Mouse (Mus musculus): ENCODE measurements around the gene Plaur.

Gene Plaur

DNA sequence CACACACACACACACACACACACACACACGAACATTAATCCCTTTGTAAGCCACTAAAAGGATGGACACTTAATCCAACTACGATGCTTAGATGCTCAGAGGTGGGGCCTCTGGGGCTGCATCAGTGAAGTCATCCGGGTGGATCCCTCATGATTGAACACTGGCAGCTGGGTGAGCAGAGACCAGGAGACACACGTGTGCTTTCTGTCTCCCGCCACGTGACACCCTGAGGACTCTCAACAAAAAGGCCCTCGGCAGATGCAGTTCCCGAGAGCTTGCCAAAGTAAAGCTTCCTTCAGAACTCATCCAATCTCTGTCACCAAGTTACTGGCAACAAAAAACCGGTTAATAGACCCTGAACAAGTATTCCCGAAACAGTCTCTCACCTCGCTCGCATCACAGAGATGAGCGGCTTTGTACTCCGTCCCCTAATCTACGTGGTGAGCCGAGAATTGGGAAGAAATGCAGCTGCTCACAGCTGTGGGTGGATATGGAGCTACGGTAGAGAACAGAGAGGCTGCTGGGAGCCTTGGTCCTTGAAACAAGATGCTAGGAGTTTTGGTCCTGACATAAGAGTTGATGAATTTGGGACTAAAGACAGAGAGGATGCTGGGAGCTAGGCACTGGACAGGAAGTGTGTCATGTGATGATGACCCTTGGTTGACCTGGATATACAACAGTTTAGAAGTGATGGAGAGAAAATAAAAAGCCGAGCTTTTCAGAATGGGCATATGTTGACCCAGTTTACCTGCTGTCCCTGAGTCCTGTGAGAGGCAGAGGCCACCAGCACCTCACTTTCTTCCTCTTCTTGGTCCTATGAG lies 18.0 kb downstream of the Plaur start:
- no peak for DNase-seq

DNA sequence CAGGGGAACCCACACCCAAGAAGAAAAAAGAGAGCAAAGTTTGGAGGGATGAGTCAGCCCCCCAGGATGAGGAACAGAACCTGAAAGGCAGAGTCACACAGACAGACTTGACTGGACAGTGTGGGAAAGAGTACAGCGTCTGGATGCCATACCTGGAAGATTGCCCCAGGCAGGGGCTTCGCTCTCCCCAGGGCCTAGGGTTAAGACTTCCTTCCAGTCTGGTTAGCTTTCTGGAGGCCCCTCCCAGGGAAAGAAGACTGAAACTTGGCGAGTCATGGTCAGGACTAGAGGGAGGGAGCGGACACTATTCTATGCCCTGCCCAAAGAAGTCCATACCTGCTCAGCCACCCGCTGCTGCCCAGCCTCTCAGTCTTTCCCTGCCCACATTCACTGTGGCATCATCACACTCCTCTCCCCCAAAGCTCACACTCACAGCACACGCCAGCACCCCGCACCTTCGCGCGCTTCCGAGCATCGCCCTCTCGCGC lies 18.7 kb downstream of the Plaur start:
- DNase-seq = peak; percentile 20 to 28

DNA sequence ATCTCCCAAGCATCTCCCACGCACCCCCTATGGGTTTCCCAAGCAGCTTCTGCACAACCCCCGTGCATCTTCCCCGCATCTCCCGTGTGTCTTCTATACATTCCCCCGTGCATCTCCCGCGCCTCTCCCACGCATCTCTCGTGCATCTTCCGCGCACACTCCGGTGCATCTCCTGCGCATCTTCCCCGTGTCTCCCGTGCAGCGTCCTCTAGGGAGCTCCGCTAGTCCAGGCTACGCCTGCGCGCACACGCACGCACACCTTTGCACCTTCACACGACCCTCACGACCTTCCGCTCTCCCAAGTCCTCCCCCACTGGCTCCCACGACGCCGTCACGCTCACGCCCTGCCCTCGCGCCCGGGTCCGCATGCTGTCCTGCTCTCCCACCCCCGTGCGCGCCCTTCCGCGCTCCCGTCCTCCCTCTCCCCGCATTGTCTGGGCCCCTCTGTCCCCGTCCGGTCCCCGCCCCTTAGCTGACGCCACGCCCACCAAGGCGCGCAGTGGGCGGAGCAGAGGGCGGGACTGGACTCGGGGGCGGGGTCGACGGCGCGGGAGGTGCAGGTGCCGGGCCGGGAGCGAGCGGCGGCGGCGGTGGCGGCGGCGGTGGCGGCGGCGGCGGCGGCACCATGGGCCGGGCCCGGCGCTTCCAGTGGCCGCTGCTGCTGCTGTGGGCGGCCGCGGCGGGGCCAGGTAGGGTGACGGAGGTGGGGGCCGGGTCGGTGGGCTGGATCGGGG lies 19.4 kb downstream of the Plaur start, which contains the start of gene Cadm4:
Gene Cadm4 (plus strand): TSS at position 550 of the 734 bp plus-strand sequence.
- peak; percentile 91 to 92 for DNase-seq

DNA sequence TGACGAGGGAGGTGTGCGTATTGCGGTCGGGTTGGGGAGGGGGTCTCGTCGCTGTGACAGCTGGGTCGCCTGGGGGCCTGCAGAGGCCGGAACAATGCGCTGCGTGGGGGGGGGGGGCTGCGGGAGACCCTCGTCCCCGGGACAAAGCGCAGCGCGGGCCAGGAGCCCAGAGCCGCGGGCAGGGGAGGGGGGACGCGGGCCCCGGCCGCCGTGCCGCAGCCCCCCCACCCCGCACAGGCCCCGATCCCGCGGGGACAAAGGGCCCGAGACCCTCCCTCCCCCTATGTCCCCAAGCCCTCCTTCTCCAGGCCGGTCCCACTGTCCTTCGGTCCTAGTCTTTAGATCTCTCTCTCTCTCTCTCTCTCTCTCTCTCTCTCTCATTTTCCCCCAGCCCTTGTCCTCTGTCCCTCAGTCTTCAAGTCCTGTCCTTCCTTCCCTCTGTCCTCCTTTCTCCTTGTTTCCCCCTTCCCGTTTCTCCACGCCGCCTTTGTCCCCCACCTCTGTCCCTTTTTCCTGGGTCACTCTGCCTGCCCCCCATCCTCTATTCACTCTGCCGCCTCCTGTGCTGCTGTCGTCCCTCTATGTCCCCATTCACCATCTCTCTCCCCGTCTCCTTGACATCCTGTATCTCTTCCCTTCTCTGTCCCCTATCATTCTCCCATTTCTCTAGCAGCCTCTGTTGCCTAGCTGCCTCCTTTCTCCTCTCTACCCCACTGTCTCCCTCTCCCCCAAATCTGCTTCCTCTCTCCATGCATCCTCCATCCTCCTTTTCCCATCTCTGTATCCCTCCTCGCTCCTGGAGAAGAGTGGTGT lies 20.1 kb downstream of the Plaur start:
- DNase-seq = peak in 1 of 2 experiments; percentile 2

DNA sequence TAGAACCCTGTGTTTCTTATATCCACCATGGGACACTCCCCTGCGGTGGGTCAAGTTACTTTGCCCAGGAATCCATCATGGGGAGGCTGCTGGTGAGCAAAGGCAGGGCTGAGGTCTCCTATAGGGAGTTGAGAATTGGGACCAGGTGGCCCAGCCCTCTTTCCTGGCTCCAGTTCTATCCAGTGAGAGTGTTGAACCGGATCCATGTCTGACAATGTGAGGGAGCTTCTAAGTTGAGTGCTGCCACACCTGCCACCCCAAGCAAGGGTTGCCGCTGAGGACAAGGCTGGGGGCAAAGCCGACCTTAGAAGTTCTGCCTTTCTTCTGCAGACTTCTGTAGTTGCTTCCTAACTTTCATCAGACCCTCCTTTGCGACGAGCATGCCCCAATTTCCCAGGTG lies 21.0 kb downstream of the Plaur start:
- peak in 1 of 2 experiments; percentile 8 for DNase-seq

DNA sequence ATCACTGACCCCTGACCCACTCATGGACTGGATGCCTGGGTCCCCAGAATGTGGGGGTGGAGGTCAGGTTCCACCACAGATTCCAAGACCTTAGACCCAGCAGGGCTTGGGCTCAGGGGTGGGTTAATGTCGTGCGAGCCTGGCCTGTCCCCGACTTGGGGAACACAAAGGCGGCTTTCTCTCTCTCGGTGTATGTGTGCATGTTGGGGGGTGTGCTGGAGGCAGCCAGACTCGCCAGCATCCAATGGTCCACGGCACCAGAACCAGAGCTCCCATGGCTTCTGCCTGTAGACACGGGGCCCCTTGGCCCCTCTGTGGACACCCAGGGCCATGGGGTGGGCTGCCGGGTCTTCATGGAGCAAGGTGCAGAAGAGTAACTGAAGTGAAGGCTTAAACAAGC lies 23.2 kb downstream of the Plaur start:
- DNase-seq = no peak

DNA sequence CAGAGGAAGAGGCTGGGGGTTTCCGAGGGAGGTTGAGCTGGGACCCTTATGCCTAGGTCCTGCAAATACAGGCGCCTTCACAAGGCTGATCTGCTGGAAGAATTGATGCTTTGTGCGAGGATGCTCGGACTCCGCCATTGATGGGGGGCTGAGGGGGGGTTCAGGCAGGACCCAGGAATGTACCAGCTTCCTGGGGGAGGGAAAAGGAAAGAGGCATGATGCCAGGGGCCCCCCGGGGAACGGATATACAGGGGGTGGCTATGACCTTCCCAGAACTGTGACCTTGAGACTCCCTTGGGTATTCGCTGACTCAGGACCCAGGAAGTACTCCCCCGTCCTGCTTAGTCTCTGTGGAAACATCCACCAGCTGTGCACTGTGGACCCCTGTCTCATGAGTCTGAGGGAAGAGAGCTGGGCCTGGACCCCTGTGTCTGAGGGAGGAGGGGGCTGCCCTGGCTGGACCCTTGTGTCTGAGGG lies 24.4 kb downstream of the Plaur start:
- peak in 1 of 2 experiments; percentile 0 for DNase-seq

DNA sequence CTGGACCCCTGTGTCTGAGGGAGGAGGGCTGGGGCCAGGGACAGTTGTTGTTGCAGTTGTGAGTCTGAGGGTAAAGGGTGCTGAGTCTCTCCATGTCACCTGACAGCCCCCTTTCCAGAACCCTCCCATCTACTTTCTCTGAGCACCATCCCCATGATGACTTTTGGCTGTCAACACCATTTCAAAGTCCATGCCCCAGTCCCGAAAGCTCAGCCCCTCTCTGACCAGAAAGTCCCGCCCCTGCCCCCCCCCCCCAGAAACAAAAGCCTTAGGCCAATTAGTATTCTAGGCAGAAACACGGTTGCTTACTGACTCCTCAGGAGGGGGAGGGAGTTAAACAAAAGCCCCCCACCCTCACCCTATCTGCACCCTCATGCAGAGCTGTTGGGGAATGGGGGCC lies 25.1 kb downstream of the Plaur start:
- DNase-seq = no peak

DNA sequence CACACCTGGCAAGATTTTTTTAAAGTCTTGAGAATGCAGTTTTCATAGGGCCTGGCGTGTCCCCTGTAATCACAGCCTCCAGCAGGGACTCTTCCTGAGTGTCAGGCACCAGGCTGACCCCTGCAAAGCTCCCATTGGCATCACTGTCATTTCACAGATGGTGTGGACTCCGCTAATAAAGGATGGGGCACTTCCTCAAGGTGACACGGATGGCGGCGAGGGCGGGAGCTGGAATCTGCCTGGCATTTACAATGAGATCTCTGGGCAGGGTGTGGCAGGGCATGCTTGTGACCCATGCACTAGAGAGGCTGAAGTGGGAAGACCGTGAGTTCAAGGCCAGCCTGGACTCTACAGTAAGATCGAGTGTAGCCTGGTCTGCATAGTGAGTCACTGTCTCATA lies 26.0 kb downstream of the Plaur start:
- DNase-seq = no peak

DNA sequence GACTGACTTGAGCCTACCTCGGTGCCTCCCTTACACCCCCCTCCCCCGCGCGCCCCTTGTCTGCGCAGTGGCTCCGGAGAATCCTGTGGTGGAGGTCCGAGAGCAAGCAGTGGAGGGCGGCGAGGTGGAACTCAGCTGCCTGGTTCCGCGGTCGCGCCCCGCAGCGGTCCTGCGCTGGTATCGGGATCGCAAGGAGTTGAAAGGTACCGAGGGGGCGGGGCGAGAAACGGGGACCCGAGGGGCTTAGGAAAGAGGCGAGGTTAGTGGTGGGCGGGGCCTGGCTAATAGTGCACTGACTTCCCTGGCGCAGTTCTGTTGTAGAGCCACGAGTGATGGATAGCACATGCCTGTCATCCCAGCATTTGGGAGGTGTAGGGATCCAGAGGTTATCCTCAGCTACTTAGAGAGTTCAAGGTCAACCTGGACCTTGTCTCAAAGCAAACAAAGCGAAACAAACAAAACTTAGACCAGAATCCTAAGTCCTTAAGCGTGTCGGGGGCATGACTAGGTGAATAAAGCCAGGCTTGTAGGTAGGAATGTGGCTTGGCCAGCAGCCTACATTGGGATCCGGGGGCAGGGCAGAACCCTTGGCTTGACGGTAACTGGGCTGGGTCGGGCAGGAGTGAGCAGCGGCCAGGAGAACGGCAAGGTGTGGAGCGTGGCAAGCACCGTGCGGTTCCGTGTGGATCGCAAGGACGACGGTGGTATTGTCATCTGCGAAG lies 37.7 kb downstream of the Plaur start:
- DNase-seq = peak; percentile 35

DNA sequence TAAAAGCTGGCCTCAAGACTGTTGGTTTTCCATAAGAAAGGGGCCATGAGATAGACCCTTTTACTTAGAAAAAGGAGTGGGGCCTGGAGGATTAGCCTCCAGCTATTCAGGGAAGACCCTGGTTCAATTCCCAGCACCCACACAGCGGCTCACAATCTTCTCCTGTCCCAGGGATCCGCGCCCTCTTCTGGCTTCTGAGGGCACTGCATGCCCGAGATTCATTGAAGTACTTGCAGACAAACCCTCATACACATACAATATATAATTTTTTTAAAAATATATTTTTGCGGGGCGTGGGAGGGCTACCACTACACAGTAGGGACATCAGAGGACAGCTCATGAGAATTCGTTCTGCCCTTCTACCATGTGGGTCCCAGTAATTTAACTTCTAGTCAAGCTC lies 38.6 kb downstream of the Plaur start:
- peak; percentile 72 for DNase-seq

DNA sequence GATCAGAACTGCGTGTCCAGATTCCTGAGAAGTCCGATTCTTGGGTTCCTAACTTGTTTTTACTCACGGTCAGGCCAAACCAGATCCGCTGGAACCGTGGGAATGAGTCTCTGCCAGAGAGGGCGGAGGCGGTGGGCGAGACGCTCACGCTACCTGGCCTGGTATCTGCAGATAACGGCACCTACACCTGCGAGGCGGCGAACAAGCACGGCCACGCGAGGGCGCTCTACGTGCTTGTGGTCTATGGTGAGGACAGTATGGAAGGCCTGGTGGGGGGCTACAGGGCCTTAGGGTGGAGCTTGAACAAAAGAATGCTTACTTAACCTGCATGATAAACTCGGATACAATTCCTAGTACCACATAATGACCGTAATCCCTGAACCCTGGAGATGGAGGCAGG lies 39.2 kb downstream of the Plaur start:
- DNase-seq = peak; percentile 55 to 58

DNA sequence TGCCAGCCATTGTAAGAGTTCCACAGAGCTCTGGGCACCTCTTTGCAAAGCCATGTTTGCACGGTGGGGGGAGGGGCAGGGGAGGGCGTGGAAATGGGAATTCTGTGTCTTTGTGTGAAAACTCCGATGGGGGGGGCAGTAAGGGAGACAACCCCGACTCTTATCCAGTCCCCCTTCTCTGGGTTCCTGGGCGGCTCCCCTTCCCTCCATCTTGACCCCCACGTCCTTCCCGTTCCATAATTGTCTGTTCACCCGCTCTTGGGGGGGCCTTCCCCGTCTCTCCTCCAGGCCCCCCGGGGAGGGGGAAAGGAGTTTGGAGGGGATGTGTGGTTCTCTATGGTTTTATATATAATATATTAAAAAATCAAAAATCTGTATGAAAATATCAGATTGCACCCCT lies 41.7 kb downstream of the Plaur start:
- no peak for DNase-seq

DNA sequence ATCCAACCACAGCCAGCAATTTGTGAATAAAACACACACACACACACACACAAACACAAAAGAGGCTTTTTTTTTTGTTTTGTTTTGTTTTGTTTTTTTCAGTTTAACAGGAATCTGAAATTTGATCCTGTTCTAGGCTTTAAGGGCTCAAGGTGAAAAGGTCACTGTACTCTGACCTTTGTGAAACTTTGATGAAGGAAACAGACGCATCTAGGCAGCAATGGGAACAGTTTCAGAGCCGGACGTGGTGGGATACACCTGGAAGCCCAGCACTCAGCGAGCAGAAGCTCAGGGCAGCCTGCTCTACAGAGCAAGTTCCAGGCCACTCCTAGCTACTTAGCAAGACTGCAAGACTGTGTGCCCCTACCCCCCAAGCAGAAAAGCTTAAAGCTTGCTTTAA lies 42.6 kb downstream of the Plaur start:
- DNase-seq = no peak

DNA sequence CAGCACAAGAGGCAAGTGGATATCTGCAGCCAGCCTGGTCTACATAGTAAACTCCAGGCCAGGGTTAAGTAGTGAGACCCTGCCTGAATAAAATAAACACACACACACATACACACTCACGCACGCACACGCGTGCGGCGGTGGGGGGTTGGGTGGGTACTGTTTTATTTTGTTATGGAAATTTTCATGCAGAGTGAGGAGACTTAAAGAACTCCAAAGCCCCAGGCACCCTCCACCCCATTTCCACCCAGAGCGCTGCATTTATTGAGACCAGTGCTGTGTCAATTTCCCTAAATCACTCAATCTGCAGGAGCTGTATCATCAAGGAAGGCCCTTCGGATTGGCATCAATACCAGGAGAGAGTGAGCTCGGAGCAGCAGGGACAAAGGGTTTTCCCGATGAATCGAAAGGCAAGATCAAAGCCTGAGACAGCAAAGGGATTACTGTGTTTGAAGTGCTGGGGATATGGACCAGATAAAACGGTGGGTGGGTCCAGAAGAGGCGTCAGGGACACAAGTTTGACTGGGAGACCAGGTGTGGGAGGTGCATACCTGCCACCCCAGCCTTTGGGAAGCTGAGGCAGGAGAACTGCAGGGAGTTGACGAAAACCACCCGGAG lies 43.3 kb downstream of the Plaur start:
- DNase-seq = no peak

DNA sequence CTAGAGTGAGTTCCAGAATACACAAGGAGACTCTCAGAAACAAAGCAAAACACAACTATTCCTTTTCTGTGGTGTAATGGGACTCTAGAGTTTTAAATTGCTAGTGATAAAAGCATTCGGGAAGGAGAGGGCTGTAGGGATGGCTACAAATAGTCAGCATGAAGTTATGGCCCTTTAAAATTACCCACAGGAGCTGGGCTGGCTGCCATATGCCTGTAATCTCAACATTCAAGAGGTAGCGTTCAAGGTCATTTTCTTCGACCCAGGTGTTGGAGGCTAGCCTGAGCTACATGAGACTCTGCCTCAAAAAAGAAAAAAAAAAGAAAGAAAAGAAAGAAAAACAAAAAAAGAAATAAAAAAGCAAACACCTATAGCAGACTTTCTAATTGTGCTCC lies 43.8 kb downstream of the Plaur start:
- DNase-seq = no peak

DNA sequence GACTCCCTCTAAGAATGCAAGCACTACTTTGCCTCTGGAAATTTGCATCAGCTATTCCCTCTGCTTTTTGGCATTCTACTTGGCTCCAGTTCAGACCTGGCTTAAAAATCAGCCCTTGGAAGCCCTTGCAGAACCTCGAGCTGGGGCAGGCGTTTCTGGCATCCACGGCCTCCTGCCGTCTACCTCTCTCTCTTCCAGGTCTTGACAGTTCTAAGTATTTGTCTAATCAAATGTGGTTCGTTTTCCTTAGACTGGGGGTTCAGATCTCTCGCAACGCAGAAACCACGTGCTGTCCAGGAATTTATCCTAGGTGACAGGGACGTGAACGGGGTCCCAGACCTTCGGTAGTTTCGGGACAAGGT lies 44.2 kb downstream of the Plaur start:
- no peak for DNase-seq

DNA sequence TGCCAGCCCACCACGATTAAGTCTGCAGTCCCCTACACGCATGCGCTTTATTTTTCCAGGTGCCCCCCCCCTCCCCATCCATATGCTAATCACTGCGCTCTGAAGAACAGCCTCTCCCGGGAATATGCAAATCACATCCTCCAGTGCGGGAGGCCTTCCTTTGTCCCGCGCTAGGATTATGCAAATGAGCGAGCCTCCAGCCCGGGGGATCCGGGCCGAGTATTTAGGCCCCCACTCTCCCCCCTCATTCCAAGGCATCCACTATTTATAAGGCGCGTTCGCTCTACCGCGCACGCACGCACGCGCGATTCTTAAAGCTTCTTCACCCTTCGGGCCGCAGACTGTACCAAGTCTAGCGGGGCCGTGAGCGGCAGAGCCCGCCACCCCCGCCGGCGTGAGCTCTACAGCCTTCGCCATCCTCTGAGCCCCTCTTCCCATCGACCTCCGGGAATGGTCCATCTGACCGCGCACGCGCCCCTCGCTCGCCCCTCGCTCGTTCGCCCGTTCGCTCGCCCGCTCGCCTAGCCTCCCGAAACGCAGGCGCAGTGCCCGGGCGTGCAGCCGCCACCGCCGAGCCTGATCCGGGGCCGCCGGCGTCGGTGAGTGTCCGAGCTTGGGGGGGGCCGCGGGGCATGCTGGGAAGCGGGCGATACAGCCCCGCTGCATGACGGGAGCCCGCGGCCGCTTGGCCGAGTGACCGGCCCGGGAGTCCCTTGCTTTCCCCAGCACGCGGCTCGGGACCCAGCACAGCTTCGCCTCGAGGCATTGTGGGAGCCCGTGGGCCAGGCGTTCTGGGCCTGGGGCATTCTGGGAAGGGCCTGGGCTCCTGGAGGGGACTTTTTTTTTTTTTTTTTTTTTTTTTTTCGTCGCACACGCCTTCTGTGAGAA lies 44.8 kb downstream of the Plaur start, which contains the start of gene Zfp428:
Gene Zfp428 (plus strand): TSS at position 169 of the 888 bp plus-strand sequence.
- DNase-seq = peak; percentile 65 to 70

DNA sequence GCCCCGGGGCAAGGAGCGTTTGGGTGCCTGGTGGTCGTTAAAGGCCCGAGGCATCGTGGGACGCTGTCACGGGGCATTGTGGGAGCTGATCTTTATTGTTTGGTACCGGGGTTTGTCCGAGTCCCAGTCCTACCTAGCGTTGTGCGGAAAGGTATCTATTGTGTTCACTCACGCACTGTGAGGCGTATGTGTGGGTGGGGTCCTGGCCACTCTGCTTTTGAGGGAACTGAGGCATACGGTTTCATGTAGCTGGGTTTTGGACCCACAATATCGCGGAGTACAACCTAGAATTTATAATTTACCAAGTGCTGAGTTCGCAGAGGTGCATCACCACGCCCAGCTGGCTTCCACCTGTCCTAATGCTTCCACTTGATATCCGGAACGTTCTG lies 45.4 kb downstream of the Plaur start:
- no peak for DNase-seq

DNA sequence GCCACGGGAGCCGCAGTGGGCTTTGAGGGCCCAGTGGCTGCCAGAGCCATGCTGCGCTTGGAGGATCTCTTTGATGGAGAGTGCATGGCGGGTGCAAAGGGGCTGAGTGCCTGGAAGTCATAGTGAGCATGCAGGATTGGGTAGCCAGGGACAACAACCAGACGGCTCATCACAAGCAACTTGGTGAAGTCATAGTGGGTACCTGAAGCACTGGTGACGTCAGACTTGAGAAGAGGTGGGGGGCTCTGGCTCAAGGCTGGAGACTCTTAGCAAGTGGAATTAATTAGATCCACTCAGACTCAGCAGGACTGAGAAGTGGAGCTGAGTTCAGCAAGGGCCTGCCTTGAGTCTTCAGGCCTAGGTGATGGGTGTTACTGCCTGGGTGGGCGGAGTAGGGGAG lies 50.1 kb downstream of the Plaur start, which contains the start of gene AC161166.1:
Gene AC161166.1 (minus strand): TSS at position 101 of the 400 bp plus-strand sequence.
- no peak for DNase-seq

DNA sequence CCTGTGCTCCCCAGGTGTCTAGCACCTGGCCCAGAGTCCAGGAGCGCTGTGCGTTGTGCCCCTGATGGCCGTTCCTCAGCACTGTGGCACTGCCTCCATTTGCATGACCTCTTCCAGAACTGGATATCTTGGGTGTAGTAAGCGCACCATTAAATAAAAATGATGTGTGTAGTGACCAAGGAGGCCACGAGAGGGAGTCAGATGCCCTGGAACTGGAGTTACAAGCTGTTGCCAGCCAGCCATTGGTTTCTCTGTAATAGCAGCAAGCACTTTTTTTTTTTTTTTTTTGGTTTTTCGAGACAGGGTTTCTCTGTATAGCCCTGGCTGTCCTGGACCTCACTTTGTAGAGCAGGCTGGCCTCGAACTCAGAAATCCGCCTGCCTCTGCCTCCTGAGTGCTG lies 54.0 kb downstream of the Plaur start:
- peak; percentile 51 to 58 for DNase-seq
